Mouse (Mus musculus): ENCODE results near the gene St6galnac3. TPM values are rescaled to one million over a fixed set of nuclear protein-coding genes. Genes with fewer than 3 reads are reported as not detected.

Gene St6galnac3
- total and polyA plus RNA-seq, 2 experiments from 2014 or later = 6.9 to 16.6 TPM

DNA sequence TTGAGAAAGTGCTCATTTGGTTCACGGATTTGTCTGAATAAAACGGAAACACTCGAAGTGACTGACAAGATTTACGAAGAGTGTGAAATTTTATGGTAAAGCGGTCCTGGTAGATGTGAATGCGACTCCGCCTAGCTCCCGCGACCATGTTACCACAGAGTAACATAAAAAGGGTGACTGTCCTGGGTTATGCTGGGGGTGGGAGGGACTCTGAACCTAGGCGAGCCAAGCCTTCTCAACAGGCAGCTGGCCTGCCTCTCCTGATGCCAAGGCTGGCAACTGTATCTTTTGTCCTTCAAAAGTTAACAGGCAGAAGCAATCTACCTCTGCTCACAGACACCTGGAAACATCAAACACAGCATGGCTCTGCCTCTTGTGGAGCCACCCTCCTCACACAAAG, 9.8 kb upstream of the St6galnac3 start:
- Histone ChIP-seq H3K36me3 (ENCODE audit: insufficient read depth) (no peaks in the 10 kb centered on the region), H3K9ac (no peak overlapping the region), H3K4me3 (ENCODE audit: low read depth, low read length) (no peak overlapping the region), H3K27me3 (ENCODE audit: insufficient read depth, low read length) (no peaks in the 10 kb centered on the region; the same call in 1 of the 2 replicates), H3K4me1 (ENCODE audit: insufficient read depth) (no peaks in the 10 kb centered on the region), H3K27ac (ENCODE audit: low read depth, low read length) (no peak overlapping the region), H3K9me3 (ENCODE audit: low read length) (no peaks in the 10 kb centered on the region), H3K4me2 (ENCODE audit: low read depth) (no peak overlapping the region)
- no peak for TF ChIP-seq CTCF (IDR thresholded peaks at IDR 0.05; ENCODE audit: low read depth)
- no peak for DNase-seq
- ATAC-seq = peak; percentile 37; the same call in 1 of the 2 replicates
- WGBS = 40% methylated on average over 10 of the region's 10 CpGs

- Histone ChIP-seq H3K4me1 (ENCODE audit: insufficient read depth) (no peaks in the 10 kb centered on the region), H3K27me3 (ENCODE audit: insufficient read depth, low read length) (no peaks in the 10 kb centered on the region; the same call in 1 of the 2 replicates), H3K36me3 (ENCODE audit: insufficient read depth) (no peaks in the 10 kb centered on the region), H3K9ac (no peak overlapping the region), H3K4me3 (ENCODE audit: low read depth, low read length) (no peak overlapping the region), H3K27ac (ENCODE audit: low read depth, low read length) (no peak overlapping the region), H3K9me3 (ENCODE audit: low read length) (no peaks in the 10 kb centered on the region), H3K4me2 (ENCODE audit: low read depth) (no peak overlapping the region)
- WGBS = 94% methylated on average over 4 of the region's 4 CpGs
- TF ChIP-seq CTCF (IDR thresholded peaks at IDR 0.05; ENCODE audit: low read depth) = no peak
- DNase-seq (no peak), ATAC-seq (no peak)
Observed at GRCm38 (mm10) chr3:153733364-153734159, 8.6 kb upstream of the St6galnac3 start.

DNA sequence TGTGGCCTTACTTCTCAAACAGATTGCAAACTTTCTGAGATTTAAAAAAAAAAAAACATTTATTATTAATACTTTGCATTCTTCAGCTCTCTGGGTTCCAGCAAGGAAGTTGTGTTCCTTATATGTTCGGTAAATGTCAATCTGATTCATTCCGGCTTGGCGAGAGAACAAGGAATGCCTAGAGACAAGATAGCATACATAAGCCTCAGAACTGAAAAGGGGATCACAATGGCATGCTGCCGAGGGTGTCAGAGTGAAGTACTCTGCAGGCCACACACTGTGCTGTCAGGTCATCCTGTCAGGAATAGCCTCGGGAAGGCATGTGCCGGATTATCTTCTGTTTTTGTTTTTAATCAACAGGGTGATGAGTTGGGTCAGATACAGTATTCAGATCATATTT, 7.8 kb upstream of the St6galnac3 start:
- ATAC-seq (no peak), DNase-seq (no peak)
- H3K9ac ChIP-seq = no peak overlapping the region
- TF ChIP-seq CTCF (IDR thresholded peaks at IDR 0.05; ENCODE audit: low read depth) = no peak
- no peak overlapping the region for H3K27ac ChIP-seq (ENCODE audit: low read depth, low read length)
- no peaks in the 10 kb centered on the region for H3K4me1 ChIP-seq (ENCODE audit: insufficient read depth)
- H3K36me3 ChIP-seq (ENCODE audit: insufficient read depth) = no peaks in the 10 kb centered on the region
- WGBS = 55% methylated on average over 6 of the region's 6 CpGs
- H3K4me3 ChIP-seq (ENCODE audit: low read depth, low read length) = no peak overlapping the region
- no peaks in the 10 kb centered on the region for H3K9me3 ChIP-seq (ENCODE audit: low read length)
- no peak overlapping the region for H3K4me2 ChIP-seq (ENCODE audit: low read depth)
- H3K27me3 ChIP-seq (ENCODE audit: insufficient read depth, low read length) = no peaks in the 10 kb centered on the region; the same call in 1 of the 2 replicates

DNA sequence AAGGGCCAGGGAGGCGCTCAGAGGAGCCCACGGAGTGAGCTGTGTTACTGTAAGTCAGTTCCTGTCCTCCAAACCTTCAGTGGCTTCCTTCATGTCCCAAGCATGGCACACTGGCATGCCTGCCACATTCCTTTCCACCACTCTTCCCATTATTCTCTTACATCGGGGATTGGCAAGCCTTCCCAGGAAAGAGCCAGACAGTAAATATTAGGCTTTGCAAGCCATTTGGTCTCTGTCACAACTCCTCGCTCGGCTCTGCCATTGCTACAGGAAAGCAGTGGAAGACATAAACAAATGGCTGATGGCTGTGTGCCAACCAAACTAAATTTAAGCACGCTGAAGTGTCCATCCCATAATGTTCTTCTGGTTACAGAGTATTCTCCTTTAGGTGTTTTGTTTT, 7.1 kb upstream of the St6galnac3 start:
- Histone ChIP-seq H3K9me3 (ENCODE audit: low read length) (no peaks in the 10 kb centered on the region), H3K4me1 (ENCODE audit: insufficient read depth) (no peaks in the 10 kb centered on the region), H3K4me3 (ENCODE audit: low read depth, low read length) (no peak overlapping the region), H3K9ac (no peak overlapping the region), H3K36me3 (ENCODE audit: insufficient read depth) (no peaks in the 10 kb centered on the region), H3K27ac (ENCODE audit: low read depth, low read length) (no peak overlapping the region), H3K27me3 (ENCODE audit: insufficient read depth, low read length) (no peaks in the 10 kb centered on the region), H3K4me2 (ENCODE audit: low read depth) (no peak overlapping the region)
- TF ChIP-seq CTCF (IDR thresholded peaks at IDR 0.05; ENCODE audit: low read depth) = no peak
- 47% methylated on average over 6 of the region's 6 CpGs for WGBS
- ATAC-seq (no peak), DNase-seq (no peak)

DNA sequence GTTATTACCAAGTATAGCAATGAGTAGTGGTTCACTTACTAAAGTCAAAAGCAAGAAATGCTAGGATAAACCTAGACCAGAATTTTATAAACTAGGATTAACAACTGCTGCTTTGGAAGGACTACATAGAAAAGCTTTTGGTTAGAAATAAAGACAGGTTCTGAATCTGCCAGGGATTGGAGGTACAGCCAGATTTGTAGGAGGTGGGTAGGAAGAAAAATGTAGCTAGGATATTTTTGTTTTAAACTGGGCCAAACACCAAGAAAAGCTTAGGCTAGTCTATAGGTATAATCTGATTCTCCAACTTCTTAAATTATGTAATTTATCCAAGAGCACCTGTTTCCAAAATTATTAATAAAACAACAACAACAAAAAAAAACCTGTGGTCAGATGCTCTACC, 3.6 kb upstream of the St6galnac3 start:
- Histone ChIP-seq H3K4me1 (ENCODE audit: insufficient read depth) (peaks cover 8% of the 10 kb centered on the region; the same call in 1 of the 2 replicates), H3K9me3 (ENCODE audit: low read length) (no peaks in the 10 kb centered on the region), H3K4me3 (ENCODE audit: low read depth, low read length) (no peak overlapping the region), H3K9ac (no peak overlapping the region), H3K27me3 (ENCODE audit: insufficient read depth, low read length) (no peaks in the 10 kb centered on the region), H3K27ac (ENCODE audit: low read depth, low read length) (no peak overlapping the region), H3K4me2 (ENCODE audit: low read depth) (no peak overlapping the region), H3K36me3 (ENCODE audit: insufficient read depth) (no peaks in the 10 kb centered on the region)
- DNase-seq = no peak
- no peak for ATAC-seq
- no peak for TF ChIP-seq CTCF (IDR thresholded peaks at IDR 0.05; ENCODE audit: low read depth)

DNA sequence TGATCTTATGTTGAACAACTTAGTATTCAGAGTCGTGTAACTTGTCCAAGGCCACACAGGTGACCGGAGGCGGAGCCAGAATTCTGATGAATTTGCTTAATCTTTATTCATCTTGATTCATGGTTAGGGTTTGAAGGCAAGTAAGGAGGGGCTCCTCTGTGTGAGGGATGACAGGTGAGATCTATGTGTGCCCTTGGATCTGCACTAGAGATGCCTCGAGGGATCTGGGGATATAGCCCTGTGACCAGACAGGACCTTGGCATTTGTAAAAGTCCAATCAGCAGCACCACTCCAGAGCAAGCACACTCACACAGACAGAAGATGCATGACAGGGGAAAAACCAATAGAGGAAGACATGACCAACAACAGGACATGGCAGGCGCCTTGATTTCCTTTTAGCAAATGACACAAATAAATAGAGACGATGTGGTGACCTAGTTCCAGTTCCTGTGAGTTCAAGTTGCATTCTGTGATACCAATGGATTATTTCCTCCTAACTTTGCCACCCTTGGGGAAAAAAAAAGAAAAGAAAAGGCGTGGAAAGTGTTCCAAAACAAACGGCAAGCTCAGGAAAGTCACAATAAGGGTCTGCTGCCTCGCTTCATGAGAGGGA, 1.4 kb downstream of the St6galnac3 start:
- H3K27ac ChIP-seq (ENCODE audit: low read depth, low read length) = no peak overlapping the region
- WGBS = 81% methylated on average over 9 of the region's 9 CpGs
- H3K4me2 ChIP-seq (ENCODE audit: low read depth) = peak overlapping the region; percentile 94
- no peak for DNase-seq
- no peak for TF ChIP-seq CTCF (IDR thresholded peaks at IDR 0.05; ENCODE audit: low read depth)
- H3K4me3 ChIP-seq (ENCODE audit: low read depth, low read length) = peak overlapping the region; percentile 69
- no peaks in the 10 kb centered on the region for H3K27me3 ChIP-seq (ENCODE audit: insufficient read depth, low read length)
- no peak overlapping the region for H3K9ac ChIP-seq
- H3K9me3 ChIP-seq (ENCODE audit: low read length) = no peaks in the 10 kb centered on the region
- H3K4me1 ChIP-seq (ENCODE audit: insufficient read depth) = peaks cover 16% of the 10 kb centered on the region; the same call in 1 of the 2 replicates
- no peaks in the 10 kb centered on the region for H3K36me3 ChIP-seq (ENCODE audit: insufficient read depth)
- no peak for ATAC-seq

DNA sequence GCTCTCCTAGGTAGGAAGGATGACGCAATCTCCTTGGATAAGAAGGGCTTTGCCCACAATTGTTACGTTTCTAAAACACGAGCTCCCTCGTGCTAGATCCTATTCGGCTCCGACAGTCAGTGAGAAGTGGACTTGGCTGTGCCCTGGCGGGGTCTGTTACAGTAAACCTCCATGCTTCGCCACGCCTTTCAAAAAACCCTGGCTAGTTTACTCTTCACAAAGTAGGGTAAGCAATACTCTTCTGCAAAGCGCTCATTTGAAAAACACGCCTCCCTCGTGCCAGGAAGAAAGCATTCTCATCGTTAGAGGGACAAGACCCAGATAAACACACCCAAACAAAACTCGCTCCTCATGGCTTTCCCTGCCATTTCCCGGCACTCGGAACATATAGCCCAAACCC, 3.4 kb downstream of the St6galnac3 start:
- no peaks in the 10 kb centered on the region for H3K27me3 ChIP-seq (ENCODE audit: insufficient read depth, low read length)
- no peak overlapping the region for H3K27ac ChIP-seq (ENCODE audit: low read depth, low read length)
- ATAC-seq (no peak), DNase-seq (no peak)
- no peak overlapping the region for H3K9ac ChIP-seq
- no peak overlapping the region for H3K4me3 ChIP-seq (ENCODE audit: low read depth, low read length)
- TF ChIP-seq CTCF (IDR thresholded peaks at IDR 0.05; ENCODE audit: low read depth) = no peak
- H3K9me3 ChIP-seq (ENCODE audit: low read length) = no peaks in the 10 kb centered on the region
- H3K4me1 ChIP-seq (ENCODE audit: insufficient read depth) = peaks cover 16% of the 10 kb centered on the region; the same call in 1 of the 2 replicates
- no peak overlapping the region for H3K4me2 ChIP-seq (ENCODE audit: low read depth)
- no peaks in the 10 kb centered on the region for H3K36me3 ChIP-seq (ENCODE audit: insufficient read depth)
- 85% methylated on average over 16 of the region's 16 CpGs for WGBS
